Mouse (Mus musculus) forelimb bud, embryonic 11.5 days (tissue): ENCODE results near the gene Ndfip2.
A peak's percentile ranks its signal among the peaks of the same experiment; 100 is the strongest.

Source experiments
- DNase-seq: peaks from one replicate; pipeline ENCODE4 v3.0.0-alpha.2; 2012; ENCODE audit warnings: low read depth, low spot score

The Ndfip2 gene

DNA sequence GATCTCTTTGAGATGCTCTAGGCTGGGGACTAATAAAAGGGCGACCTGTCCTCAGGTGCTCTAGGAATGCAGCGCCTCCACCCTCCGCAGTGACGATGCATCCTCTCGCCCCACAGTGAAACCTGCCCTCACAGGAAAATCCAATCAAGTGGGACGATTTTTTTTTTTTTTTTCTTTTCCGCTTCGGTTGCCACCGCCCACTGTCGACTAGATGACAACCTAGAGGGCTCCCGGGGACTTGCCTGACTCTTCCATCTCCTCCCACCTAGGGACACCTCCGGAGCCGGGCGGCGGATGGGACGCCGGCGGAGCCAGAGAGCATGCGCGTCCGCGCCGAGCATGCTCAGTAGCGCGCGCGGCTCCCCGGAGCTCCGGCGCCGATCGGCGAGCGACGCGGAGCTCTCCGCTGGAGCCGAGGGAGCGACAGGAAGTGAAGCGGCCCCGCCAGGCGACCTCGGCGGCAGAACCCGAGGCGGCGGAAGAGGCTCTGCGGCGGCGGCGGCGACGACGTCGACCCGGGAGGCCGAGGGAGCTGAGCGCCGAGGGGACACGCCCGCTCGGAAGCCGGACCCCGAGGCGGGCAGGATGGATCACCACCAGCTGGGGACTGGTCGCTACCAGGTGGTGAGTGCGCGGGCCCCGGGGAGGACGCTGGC, at the start of gene Ndfip2:
Gene Ndfip2 (plus strand): TSS at position 195 of the 656 bp plus-strand sequence.
- DNase-seq: peak; percentile 80

DNA sequence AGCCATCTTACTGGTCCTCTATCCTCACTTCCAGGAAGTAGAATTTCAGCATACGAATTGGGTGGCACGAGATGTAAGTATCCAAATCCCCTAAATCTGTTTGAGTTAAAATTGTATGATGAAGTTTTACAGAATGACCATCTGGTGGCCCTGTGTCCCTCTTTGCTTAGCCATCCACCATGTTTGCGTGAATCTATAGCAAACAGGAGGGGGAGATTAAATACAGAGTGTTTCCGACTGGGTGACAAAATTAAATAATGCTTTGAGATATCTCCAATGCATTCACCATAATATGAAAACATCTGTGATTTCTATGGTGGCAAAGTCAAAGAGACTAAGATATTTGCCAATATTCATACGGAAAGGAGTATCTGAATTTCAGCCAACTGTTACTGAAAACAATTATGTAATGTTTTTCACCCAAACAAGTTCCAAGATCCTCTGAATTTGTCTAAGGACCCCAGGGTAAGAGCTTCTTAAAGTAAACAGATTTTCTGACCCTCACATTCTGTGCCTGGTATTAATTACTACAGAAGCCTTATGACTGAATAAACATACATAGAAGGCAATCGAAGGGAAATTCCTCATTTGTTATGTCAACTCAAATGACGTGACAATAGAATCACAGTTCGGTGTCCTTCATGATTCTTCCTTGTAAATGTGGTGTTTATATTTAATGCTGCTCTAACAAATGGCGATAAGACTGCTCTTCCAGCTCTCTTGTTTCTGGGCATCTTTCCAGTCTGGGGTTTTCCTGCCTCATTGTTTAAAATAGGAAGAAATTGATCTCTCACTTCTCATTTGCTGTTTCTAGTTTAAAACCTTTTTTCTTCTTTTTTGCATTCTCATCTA, 38.6 kb upstream of the Ndfip2 start:
- no peak for DNase-seq

DNA sequence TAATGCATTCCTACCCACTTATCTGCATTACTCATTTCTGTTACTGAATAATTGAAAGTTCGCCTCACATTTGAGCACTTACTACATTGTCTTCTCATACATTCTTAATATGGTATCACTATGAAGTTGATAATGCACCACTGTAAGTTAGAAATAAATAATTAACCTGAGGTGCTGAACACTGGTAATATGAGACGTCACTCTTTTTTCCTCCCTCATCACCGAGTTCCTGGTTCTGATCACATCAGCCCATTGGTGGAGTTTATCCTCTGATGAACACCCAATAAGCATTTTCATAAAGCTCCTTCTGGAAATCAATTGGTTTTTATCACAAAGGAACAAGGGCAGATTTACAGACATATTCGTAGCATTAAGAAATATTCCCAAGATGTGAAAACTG, 36.1 kb upstream of the Ndfip2 start:
- no peak for DNase-seq

DNA sequence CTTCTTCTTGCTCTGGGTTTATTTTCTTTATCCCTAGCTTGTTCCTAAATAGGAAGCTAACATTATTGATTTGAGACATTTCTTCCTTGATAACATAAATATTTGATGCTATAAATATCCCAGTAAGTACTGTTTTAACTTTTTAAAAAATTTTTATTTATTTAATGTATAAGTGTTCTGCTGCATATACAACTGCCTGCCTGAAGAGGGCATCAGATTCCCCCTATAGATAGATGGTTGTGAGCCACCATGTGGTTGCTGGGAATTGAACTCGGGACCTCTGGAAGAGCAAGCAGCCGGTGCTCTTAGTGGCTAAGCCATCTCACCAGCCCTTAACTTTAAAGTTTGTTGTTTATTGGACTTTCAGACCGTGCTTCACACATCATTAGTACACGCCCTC, 32.6 kb upstream of the Ndfip2 start:
- no peak for DNase-seq

DNA sequence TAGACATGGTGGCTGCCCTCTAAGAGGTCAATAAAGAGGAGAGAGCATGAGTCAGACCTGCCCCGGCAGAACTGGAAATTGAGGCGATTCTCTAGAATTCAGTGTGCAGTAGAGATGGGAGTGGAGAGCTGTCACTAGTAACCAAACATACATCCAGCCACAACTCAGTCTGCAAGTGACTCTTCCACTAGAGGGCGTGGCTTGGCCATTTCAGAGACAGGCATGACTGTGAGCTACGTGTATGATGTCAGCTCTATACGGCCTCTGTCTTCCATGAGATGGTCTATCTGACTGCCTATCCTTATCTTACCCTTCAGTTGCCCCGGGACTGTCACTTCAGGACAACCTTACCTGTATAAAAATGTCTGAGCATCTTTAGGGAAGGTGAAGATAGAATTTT, 26.0 kb upstream of the Ndfip2 start:
- peak; percentile 25 for DNase-seq

DNA sequence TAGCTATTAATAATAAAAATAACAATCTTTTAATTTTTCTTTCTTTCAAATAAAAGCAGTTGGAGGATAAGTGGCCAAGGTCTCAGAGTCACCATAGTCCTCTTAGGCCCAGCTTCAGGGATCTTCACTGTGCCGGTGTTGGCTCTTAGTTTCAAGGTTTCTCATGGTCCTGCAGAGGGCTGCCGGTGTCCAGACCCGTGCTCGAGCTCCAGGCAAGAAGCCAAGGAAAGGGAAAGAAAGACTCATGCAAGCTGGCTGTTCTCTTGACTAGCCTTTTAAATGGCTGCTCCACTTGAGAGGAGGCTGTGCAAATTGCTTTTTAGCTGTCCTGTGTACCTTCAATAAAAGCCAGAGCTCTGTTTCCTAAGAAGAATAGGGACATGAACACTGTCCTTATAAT, 21.8 kb upstream of the Ndfip2 start:
- no peak for DNase-seq

DNA sequence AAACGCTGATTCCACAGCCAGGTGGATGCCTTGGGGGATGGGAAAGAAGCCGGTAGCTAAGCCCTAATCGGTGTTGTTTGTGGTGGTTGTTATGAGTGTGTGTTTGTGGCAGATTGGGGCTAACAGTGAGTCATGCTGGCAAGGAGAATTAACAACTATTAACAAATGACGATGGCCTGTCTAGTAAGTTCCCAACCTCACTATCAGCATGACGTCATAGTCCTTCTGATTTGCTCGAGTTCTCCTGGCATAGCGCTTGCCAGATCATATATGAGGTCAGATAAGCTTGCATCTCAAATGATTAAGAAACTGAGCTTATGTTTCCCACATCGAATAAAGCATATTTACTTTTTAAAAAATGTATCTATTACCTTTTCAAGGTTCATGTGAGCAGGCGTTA, 20.6 kb upstream of the Ndfip2 start:
- DNase-seq: no peak

DNA sequence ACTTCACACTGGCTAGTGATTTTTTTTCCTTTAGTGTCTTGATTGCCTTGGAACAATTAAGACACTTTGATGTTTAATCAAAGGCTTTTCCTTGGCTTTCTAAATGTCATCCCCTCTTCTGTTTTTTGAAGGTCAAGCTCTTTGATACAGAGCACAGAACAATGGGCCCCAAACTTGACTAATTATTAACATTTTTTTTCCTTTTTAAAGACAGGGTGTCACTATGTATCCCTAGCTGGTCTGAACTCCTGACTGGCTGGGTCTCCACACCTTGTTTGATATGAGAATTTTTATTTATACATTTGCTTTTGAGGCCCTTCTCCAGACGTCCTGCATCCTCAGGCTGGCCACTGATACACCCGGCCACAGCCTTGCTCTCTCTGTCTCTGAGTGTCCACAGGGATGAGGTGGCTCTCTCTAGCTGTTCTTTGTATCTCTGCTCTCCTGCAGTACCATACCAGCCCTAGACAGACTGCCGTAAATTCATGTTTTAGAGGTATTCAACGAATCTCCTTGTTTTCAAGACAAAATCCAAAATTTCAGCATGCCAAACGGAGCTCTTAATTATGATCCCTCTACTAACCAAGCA, 19.8 kb upstream of the Ndfip2 start:
- no peak for DNase-seq

DNA sequence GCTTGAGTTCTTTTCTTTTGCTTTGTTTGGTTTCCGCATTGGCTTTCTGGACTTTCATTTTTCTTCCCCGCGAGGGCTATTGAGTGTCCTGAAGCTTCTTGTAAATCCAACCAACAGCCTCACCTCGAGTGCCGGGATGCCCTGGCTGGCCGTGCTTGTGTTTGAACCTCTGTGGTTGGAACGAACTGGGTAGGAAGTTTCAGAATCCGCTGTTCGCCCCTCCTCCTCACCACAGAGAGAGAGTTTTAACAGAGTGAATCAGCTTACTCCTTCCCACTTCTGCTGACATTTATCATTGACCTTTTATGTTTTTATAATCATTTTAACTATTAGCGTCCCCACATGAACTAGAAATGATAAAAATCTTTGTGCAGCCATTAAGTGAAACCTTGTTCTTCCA, 18.3 kb upstream of the Ndfip2 start:
- no peak for DNase-seq

DNA sequence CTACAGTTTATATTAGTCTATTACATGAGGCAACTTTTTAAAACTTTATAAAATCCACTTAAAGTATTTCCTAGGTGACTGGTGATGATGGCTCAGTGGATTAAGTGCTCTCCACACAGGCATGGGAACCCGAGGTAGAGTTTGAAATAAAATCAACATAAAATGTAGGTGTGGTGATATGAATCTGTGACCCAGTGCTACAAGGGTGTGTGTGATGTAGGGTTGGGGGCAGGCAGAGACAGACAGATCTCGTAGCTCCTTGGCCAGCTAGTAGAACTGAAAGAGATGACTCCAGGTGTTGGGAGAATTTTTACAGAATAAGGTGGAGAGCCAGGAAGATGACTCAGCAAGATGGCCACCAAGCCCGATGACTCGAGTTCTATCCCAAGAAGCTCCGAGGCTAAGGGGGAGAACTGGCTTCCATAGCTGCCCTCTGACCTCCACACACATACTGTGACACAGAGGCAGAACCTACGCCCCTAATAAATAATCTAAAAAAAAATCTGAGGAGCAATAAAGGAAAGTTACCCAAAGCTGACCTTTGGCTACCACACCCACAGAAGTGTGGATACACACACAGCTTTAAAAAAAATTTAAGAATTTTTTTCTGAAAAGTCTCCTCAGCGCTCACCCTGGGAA, 14.4 kb upstream of the Ndfip2 start:
- DNase-seq: no peak

DNA sequence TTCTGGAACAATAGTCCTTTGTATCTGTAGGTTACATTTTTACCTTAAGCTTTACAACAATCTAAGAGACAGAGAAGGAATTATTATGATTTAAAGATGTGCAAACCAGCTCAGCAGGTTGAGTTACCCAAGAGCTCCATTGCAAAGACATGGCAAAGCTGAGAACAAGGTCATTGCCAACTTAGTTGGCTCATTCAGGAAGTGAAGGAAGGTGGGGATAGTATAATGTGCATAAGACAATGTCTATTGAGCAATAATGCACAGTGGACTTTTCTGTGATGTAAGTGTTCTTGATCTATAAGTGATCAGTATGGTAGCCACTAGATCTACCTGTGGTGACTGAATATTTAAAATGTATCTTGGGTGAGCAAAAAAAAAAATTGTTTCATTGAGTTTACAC, 7.3 kb upstream of the Ndfip2 start:
- no peak for DNase-seq

DNA sequence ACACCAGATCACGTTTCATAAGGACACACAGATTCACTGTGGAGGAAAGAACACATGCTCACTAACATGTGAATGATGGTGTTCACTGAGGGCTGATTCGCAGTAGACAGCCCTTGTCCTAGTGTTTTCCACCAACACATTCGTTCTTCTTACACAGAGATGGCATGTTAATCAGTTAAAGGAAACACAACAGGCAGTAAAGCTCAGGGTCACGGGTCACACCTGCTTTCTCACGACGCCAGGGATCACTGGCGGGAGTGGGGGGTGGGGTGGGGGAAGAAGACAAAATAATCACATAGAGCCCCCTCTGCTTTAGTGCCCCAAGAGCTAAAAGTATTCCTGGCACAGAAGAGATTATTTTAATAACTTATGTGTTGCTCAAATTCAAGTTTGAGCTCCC, 5.1 kb upstream of the Ndfip2 start:
- DNase-seq: peak; percentile 43

DNA sequence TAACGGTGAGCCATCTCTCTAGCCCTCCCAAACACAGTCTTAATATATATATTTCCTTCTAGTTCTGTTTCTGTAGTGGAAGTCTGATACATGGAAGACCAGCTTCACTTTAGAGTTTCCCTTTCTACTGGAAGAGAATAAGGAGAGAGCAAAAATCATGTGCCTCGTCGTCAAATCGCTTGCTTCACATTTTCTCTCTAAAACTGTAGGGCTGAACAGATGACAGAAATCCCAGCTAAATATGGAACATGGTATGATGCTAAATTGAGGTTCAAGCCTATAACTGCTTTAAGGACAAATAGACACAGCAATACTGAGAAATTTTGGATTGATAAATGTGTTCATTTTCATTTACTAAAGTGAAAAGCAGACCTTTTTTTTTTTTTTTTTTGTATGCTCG, 4.0 kb upstream of the Ndfip2 start:
- no peak for DNase-seq

DNA sequence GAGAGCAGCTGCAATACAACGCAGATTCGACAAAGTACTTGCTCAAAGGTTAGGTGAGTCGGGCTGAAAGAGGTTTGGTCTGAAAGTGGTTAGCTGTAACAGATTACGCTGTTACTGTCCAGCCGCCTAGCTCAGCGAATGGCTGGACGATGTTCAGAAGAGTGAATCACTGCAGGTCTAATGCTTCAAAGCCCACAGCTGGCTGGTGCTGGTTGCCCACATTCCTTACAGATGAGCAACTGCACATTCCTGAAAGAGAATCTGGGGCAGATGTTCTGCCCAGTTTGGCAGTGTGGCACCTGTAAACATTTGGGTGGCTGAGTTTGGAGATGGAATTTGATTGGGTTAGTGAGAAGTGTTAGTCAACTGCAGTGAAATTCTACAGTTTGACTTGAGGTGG, 2.8 kb upstream of the Ndfip2 start:
- no peak for DNase-seq

DNA sequence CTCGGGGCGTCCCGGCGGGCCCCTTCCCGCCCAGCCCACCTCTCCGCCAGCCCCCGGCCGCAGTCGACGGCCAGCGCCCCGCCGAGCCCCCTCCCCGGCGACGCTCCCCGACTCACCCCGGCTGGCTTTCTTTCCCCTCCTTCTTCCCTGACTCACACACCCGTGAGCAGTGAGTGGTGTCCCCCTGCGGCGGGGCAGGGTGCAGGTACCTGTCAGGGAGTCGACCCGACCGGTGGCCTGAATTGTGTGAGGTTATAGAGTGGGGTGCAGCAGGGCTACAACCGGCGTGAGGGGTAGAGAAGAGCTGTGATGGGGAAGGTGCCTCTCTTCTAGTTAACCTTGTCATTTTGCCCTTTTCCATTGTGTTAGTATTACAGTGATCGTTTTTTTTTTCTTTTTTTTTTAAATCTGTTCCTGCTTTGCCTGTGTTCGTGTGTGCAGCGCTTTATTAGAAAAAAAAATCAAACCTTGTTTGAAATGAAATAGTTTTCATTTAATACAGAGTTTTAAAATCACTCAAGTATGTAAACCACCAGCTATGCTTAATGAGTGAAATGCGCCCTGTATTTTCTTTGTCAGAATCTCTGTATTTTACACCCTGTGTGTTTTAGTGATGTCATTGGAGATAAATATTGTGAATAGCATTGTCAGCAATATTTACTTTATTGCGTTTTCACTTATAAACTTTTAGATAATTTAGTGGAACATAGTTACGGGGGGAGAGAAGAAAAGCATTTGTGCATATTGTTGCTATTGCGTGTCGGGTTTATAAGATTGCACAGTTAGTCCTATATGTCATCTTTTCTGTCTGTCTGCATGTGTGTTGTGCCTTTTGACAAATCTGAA, 885 bp downstream of the Ndfip2 start:
- peak; percentile 14 for DNase-seq

DNA sequence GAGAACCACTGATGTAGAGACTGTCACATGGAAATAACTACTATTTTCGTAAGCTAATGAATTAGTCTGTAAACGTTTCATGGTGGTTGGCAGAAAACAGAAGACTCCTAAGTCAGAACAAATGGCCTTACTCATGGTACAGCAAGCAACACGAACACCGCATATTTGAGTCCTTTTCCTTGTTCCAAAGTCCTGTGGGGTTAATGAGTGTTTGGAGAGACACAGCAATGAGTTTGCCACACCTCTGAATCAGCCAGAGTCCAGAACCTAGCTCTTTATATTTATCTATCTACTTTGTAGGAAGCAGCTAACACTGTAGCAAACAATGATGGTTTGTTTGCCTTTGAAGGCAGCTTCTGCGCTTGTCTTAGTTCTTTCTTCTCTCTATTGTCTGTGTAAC, 4.5 kb downstream of the Ndfip2 start:
- DNase-seq: no peak

DNA sequence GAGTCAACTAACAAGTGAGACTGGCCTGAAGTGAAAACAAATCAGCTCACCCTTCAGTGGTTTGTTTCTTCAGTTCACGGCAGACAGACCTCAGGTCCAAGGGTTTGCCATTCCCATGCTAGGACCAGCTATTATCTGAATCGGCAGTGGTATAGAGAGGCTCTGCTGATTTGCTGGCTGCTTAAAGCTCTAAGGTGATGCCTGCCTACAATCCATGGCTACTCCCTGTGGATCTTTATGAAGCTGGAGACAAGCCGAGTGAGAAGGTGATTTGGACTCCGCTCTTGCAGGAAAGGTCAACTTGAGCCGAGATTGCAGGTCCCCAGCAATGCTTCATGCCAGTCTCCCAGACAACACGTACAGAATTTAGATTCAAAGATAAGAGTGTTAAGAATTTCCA, 8.7 kb downstream of the Ndfip2 start:
- no peak for DNase-seq

DNA sequence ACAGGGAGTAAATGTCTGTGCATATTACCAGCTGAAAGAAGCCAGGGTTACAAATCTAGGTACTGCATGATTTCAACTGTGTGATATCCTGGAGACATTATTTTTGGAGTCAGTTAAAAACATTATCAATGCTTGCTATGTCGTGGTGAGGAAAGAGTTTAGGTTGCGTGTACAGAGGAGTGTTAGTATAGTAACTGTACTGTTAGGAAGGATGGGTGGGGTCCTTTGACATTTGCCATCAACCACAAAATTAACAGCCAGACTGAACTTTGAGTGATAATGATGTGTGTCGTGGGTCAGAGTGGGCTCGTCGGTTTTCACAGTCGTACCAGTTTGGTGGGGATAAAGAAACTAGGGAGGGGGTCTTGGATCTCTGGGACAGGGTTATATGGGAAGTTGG, 13.7 kb downstream of the Ndfip2 start:
- no peak for DNase-seq

DNA sequence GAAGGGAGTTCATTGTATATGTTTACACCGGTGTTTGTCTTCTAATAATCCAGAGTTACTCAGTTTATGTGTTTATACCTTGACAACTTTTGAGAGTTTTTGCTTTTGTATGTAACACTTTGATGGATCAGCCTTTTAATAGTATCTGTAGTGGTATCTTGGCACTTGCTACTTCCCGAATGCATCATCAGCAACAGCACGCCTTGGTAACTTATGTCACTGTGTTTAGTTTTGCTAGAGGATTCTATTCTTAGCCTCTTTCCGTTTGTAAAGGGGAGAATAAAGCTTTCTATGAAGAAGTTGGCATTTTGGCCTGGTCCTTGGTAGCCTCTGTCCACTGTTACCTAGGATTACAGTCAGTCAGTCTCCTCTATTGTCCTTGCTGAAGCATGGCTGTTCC, 14.2 kb downstream of the Ndfip2 start:
- DNase-seq: no peak

DNA sequence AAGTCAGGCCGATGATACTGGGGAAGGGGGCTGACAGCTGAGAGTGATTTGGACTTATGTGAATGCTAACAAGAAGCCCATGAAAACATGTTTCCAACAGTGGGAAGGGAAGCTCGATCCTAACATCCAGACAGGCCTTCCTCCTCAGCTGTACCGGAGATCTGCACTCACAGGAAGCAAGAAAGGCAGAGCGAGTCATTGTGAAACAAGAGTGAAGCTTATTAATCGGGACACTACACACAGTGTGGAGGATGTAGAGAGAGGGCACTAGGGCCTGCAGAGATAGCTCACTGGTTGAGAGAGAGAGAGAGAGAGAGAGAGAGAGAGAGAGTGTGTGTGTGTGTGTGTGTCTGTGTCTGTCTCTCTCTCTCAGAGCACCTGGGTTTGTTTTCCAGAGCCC, 16.8 kb downstream of the Ndfip2 start:
- no peak for DNase-seq

DNA sequence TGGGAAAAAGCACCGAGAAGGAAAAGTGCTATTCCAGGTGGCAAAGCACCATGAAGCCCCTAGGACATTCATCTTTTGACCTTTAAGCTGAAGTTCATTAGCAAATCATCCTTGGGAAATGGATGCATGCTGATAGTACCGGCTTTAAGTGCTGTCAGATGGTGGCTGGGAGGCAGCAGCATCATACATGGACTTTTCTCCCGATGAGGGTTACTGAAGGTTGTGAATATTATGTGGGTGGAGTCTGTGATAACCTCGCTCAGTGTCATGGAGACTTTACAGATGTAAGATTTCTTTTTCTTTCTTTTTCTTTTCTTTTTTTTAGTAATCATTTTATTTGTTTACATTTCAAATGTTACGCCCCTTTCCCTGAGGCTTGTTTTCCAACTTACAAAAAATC, 18.9 kb downstream of the Ndfip2 start:
- no peak for DNase-seq

DNA sequence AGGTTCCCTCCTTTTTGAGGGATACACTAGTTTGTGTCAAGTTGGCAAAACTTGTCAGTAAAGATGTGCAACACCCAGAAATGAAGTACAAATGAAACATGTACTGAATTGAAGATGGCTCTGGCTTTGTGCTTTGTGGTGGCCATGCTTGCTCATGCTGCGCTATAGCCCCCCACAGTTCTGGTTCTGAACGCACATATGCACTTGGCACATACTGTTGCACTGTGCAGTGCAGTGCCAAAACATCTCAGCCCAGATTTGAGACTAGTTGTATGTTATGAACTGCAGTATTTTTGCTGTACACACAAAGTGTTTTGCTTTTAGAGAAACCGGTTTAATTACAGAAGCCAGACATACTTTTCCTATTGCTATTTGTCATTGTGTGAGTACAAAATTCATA, 25.7 kb downstream of the Ndfip2 start:
- DNase-seq: no peak
